Mouse (Mus musculus) adipocyte (in vitro differentiated cells): Measurements from ENCODE around the gene Itih2.
A peak's percentile ranks its signal among the peaks of the same experiment; 100 is the strongest.

ENCODE experiments used
- DNase-seq: peaks from one replicate; pipeline ENCODE4 v3.0.0-alpha.2; 2016; ENCODE audit warnings: low spot score

The Itih2 gene

GRCm38 (mm10) chr2:10131296-10131695 lies at the start of gene Itih2:
TSS of gene Itih2 (minus strand) at chr2:10131396.
- no peak for DNase-seq

GRCm38 (mm10) chr2:10169991-10170390 lies 38.8 kb upstream of the Itih2 start:
- no peak for DNase-seq

DNA sequence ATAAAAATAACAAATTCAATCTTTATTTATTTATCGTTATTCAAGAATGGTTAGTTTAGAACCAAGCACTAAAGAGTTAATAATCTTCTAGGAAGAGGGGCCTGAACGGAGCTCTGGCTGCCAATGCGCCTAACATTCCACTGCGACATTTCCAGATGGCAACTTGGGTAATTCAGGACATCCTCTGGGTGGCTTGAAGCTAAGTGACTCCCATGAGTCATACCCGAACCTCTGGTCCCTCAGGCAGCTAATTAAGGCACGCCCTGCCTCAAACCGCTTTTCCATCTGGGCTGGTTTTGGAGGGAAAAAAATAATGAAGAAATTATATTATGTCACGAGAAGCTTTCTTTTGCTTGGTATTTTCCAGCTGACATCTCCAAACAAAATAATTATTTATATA lies 36.8 kb upstream of the Itih2 start:
- no peak for DNase-seq

- DNase-seq = no peak
Measured at GRCm38 (mm10) chr2:10167283-10167682, 36.1 kb upstream of the Itih2 start.

GRCm38 (mm10) chr2:10166635-10167034 lies 35.4 kb upstream of the Itih2 start:
- DNase-seq = no peak

- DNase-seq = peak; percentile 31
Measured at GRCm38 (mm10) chr2:10162011-10162410, 30.8 kb upstream of the Itih2 start.

DNA sequence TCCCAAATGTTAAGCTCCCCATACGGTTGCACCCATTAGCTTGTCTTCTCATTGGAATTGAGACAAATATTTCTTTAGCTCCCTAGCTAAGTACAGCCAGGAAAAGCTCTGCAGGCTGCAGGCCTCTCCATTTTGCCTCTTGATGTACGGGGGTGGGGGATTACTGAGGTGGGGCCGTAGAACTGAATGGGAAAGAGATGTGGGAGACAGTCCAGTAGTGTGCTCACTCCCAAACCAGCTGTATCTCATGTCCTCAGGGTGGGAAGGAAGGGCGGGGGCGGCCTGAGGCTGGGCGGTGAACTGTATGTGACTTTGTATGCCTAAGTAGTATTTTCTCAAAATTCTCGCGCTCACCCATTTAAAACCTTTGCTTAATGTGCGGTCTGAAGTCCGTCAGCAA lies 26.0 kb upstream of the Itih2 start:
- no peak for DNase-seq

DNA sequence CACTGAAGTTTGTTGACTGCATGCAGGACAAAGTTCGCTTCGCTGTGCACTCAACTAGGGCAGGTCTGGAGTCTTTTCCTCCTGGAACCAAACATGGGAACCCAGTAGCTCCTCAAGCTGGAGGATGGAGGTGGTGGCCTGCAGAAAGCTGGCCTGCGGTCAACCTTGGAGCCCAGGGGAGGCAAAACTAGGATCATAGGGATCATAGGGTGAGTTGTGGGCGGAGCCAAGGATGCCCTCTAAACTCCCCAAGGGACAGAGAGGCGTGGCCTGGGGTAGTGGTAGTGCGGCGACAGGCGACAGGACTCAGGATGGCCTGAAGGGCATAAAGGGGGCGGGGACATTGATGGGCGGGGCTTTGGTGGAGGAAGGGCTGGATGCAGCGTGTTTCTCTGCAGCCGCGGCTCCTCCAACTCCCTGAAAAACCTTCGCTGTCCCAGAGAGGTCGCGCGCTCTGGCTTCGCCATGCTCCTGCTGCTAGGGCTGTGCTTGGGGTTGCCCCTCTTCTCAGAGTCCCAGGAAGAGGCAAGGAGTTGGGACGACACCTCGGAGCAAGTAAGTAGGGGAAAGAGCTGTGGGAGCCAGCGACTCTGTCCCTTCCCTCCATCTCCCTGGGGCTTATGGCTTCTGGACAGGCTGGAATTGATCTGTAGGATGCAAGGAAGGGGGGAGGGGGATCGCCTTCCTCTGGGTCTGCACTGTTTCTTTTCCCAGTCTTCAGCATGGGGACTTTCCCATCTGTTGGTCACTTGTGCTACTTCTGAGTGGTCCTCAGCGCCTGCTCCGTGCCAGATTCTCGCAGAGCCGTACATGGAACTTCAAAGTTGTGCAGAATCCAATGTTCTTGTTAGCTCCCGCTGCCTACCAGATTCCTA lies 22.2 kb upstream of the Itih2 start, which contains the start of gene Itih5:
Gene Itih5, plus strand, starts transcription at position 371 of the 875 bp plus-strand sequence.
- DNase-seq = no peak

DNA sequence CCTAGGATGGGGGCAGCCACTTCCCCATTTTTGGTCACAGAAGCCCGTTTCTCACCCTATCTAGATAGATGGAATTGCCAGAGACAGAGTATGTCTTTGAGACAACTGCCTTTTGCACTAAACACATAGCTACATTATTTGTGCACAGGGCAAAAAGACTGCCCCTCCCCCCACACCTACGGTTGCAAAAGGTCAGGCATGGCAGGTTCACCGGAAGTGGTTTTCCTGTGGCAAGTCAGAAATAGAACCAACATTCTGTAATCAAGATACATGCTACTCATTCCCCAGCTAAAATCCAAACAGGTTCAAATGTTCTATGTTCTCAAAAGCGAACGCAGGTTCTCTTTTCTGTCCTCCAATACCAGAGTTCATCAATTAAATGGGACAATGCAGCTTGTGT lies 21.4 kb upstream of the Itih2 start:
- DNase-seq = no peak

DNA sequence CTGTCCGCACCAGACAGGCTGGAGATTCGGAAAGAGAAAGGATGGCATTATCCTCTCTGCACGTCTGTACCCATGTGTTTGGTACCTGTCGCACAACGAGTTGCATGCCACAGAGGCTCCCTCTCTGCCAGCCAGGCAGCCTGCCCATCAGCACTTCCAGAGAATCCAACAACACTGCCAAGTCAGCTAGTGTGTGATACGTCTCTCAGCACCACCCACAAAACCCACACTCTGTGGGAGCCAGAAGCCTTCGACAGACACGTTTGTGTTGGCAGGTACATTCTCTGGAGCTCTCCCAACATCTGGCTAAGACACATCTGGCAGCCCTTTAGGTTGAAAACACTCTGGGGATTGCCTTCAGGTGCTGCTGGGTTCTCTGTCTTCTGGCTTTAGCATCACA lies 16.0 kb upstream of the Itih2 start:
- no peak for DNase-seq

- no peak for DNase-seq
Measured at GRCm38 (mm10) chr2:10145514-10145913, 14.3 kb upstream of the Itih2 start.

DNA sequence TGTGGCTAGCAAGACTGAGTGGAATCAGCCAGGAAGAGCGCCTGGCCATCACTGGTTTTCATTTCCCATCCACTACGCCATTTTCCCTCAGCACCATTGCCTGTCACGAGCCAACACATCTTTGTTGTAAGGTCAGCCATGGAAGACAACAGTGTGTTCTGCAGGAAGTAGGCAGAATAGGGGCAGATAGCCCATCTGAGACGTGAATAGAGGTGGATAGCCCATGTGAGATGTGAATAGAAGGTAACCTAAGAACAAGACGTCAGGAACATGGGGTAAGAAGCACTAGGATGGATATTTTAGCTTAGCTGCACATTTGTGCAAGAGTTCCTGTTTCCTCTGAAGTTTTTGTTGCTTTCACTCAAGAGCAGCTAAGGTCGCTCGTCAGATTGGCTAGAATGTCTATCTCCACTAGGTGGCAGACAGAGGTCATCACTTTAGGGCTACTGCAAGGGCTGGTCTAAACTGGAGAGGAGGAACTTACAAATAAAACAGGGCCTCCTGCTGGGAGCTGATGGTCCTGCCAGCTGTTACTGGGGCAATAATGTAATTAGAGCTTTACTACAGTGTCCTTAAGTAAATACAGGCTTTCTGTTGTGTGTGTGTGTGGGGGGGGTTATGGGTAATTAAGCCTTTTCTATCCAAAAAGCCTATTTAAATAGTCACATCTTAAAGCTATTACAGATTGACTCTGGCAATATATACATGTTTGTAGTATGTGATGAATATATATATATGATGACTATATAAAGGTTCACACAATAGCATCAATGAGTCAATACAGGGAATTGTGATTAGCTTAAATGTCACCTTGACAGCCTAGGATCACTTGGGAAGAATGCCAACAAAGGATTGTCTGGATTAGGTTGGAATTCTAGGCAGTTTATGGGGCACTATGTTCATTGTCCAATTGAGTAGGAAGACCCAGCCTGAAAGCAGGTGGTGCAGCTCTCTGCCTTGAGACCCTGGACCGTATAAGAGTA lies 11.6 kb upstream of the Itih2 start:
- DNase-seq = peak; percentile 89

DNA sequence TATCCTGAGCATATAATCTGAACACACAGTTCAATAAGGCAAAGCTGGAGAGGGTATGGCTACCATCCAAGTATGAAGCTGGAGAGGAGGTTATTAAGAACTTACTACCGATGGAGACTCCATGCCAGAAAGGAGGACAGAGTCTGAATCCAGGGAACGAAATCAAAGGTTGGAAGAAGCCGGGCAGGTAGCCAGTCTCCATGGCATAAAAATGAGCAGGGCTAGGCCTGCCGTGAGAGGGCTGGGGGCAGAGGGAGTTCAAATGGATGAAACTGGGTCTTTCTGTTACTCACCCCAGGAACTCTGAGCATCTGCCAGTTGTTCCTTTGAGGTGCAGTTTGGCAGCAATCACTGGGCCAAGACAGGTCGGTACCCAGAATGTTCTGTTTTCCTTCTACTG lies 9.3 kb upstream of the Itih2 start:
- DNase-seq = no peak

DNA sequence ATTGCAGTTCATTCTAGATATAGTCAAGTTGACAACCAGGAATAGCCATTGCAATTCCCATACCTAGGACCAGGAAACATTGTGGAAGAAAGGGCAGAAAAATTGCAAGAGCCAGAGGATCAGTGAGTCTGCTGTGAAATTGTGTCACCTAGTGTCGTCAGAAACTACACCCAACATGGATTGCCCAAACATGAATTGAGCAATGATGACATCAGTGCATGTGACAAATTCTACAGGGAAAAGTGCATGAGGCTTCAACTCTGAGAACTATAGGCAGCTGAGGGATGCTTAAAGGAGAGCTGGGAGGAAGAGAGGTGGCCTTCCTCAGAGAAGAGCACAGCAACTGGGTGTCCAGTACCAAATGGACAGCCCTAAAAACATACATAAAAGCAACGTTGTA lies 6.1 kb upstream of the Itih2 start:
- peak; percentile 44 for DNase-seq

DNA sequence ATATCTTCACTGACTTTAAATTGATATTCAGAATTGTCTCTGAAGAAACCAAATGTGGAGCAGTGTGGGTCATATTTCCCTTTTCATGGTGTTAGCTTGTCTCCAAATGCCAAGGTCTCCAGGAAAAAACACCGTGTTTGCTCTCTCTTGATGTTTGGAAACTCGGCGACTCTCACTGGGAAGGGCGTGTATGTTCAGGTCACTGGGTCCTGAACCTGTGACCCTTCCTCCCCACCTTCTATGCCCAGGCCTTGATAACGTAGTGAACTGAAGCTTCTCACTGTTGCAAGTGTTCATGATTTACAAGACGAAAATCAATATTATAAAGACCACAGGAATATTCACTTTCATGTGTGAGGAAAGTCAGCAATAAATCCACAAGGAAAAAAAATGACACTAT lies 2.7 kb upstream of the Itih2 start:
- DNase-seq = no peak

- DNase-seq = no peak
Measured at GRCm38 (mm10) chr2:10132128-10132527, 932 bp upstream of the Itih2 start.

DNA sequence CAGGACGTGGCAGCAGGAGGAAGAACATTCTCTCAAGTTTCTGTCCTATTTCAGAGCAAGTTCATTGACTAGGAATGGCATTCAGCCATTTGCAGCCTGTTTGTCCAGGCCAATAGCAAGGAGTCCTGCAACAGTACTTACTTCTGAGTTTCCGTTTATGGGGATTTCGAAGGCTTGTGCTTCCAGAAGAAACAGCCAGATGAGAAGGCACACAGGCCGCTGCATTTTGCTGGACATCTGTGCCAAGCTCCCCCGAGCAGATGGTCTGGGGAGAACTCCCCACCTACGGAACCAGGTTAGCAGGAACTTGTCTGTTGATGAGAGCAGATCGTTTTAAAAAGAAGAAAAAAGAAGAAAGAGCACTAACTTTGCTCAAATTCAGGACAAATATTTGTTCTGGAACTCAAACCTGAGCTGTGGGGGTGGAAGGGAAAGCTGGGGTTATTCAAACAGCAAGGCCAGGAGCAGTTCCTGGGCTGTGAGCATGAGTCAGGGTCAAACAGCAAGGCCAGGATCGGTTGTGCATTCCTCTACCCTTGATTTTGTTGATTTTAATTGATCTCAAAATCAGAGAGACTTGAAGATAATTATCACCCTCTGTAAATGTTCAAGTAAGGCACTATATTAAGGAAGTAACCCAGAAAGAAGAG lies 730 bp downstream of the Itih2 start:
- DNase-seq = no peak

DNA sequence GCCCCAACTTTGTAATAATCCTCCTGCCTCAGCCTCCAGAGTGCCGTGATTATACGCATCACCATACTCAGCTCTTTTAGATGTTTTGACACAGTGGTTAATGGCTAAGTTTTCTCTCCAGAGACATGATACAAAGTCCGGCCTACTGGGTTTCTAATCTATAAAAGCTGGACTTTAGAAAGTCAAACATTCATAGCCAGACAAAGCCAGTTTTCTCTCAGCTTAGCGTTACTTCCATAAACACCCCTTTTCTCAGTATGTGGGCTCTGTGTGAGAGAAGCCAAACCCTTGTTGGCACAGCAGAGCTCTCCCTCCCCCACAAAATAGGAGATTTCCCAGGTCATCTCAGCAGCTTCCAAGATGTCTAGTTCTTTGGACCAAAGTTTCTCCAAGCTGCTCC lies 2.6 kb downstream of the Itih2 start:
- no peak for DNase-seq

- no peak for DNase-seq
Measured at GRCm38 (mm10) chr2:10127471-10127870, 3.7 kb downstream of the Itih2 start.

GRCm38 (mm10) chr2:10126122-10126521 lies 5.1 kb downstream of the Itih2 start:
- DNase-seq = no peak

- no peak for DNase-seq
Measured at GRCm38 (mm10) chr2:10121826-10122225, 9.4 kb downstream of the Itih2 start.

DNA sequence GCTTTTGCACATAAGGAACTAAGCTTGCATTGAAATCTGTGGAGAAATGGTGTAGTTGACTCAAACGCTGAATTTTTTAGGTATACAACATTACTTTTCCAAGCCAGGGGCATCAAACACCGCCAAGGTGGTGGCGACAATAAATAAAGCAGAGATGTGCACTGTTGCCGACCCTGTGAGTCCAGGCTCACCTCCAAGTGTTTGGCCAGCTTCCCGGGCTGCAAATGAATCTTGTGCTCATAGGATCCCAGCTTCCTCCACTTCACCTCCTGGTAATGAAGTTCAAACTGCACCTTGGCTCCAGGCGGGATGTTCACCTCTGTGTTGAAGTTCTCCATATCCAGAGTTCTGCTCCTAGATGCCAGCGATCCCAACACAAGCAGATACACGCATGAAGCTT lies 11.9 kb downstream of the Itih2 start:
- DNase-seq = no peak
